Mouse (Mus musculus): ENCODE results near the gene Cdyl.
"Not testable (repeated sequence)": the region's sequence is repeated elsewhere in the genome, so short reads cannot be mapped to it uniquely, and the experiment has no call there.

Gene Cdyl

GRCm38 (mm10) chr13:35800270-35800669 lies 140.6 kb downstream of the Cdyl start:
- DNase-seq (ENCODE audit: low spot score), result no peak

DNA sequence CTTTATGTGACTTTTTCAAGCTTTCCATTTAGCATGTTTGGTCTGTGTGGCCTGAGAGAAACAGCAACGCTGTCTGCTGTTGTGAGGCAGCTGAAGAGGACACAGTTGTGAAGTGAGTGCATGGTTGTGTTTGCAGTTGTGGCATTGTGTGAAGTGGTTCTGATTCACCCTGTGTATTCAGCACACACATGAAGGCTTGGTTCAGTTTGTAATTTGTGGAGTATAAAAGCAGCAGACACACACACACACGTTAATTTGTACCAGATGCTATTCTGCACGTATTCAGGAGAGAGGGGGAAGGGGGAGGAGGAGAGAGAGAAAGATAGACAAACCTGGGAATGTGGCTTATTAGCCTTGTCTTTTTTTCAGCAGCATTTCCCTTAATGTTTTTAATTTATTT lies 146.1 kb downstream of the Cdyl start:
- DNase-seq (ENCODE audit: low spot score), result no peak

DNA sequence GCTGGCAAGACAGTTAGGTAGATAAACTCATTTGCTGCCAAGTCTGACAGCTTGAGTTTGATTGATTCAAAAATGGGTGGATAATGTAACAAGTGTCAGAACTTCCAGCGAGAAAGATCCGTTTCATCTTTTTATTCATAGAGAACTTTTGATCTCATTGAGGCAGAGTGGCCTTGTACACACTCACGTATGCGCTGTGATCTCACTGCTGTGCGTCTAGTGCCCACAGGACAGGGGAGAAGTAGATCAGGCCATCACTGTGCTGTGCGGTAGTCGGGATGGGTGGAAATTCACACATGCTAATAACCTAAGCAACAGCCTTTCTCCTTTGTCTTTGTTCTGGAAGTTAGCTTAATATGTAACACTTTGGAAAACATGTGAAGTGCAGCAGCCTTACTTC lies 146.5 kb downstream of the Cdyl start:
- DNase-seq (ENCODE audit: low spot score), result no peak

DNA sequence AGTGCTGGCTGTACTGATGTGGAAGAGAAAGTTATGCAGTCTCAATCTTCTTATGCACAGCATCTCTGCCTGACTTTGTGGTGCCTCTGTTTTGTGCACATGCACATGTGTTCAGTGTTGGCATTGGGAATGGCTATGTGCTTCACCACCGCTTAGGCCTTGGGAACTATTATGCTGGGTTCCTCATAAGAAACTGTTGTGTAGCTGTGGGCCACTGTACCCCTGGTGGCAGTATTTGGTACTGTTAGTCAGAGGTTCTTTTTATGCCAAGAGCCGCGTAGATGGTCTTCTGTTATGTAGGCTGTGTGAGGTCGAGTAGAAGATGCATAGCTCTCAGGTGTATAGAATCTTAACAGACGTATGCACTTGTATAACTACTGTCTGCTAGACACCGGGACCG lies 147.4 kb downstream of the Cdyl start:
- DNase-seq (ENCODE audit: low spot score), result no peak

GRCm38 (mm10) chr13:35807525-35807924 lies 147.9 kb downstream of the Cdyl start:
- DNase-seq (ENCODE audit: low spot score), result no peak

DNA sequence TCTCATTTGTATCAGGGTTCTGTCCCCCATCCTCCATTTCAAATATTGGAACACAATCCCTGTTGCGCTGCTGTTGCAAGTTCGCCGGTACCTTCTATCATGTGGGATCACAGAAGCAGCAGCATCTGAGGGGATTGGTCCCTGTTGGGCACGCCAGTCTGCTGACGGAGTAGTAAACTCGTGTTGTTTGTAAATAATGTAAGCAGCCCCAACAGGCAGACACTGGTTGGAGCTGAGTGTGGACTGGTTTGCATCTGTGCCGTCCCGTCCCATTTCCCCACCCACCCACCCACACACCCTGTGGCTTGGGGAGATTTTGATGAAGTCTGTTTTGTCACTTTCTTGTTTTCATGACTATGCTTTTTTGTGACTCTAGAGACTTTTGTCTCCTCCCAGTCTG lies 148.3 kb downstream of the Cdyl start:
- no peak for DNase-seq (ENCODE audit: low spot score)

- no peak for DNase-seq (ENCODE audit: low spot score)
Measured at GRCm38 (mm10) chr13:35809252-35810159, 149.9 kb downstream of the Cdyl start.

DNA sequence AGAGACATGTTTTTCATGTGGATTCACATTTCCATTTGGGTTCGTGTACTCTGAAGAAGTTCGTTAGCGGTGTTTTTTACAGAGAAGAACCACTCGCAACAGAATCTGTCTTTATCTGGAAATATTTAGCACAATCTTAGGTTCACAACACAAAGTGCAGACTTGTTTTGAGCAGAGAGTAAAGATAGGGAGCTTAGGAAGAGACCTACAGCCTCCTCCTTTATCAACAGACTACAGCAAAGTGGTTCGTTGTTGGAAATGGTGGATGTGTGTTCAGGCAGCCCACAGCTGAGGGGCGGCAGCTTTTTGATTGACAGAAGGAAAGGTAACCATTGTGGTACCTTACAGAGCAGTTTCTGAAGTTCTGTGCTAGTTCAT lies 150.5 kb downstream of the Cdyl start:
- no peak for DNase-seq (ENCODE audit: low spot score)

DNA sequence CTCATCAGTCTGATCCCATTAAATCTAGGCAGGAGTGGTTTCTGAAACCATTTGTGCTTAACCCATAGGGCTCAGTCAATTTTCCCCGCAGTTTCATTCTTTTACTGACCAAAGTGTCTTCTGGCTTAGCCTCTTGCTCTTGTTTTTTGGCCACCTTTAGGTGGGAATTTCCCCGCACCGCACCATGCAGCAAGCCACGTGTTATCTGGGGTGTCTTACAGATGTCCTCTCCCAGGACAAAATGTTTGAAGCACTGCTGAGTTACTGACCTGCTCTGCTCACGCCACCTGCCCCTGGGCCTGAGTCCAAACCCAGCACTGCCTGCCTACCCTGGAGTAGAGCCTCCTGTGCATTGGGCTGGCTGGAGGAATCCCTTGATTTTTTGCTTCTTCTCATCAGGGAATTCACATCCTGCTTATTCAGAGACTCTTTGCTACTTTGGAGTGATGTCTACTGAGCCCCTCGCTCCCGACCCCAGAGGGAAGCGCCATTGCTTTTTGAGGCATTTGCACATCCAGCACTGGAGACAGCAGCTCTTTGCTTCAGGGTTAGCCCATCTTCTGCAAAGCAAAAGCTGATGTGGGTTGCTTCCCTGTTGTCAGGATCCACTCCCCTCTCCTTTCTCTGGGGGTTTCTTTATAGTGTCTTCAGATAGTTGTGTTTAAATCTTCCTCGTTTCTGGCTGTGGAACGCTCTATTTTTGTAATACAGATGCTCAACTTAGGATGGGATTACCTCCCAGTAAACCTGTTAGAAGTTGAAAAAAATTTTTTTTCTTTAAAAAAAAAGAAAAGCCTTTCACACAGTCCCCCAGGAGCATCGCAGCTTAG lies 151.9 kb downstream of the Cdyl start:
- DNase-seq (ENCODE audit: low spot score), result no peak

DNA sequence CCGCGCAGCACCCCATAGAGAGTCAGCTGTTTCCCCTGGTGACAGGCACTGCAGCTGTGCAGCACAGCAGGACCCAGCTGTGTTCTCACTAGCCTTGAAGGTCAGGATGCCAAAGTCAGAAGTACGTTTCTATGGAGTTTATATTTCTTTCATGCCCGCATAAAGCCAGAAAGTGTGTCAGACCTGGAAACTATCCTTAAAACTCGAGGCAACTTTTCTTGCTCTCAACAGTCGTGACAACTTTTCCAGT lies 152.5 kb downstream of the Cdyl start:
- DNase-seq (ENCODE audit: low spot score), result no peak

- DNase-seq (ENCODE audit: low spot score), result no peak
Measured at GRCm38 (mm10) chr13:35813348-35814127, 153.9 kb downstream of the Cdyl start.

DNA sequence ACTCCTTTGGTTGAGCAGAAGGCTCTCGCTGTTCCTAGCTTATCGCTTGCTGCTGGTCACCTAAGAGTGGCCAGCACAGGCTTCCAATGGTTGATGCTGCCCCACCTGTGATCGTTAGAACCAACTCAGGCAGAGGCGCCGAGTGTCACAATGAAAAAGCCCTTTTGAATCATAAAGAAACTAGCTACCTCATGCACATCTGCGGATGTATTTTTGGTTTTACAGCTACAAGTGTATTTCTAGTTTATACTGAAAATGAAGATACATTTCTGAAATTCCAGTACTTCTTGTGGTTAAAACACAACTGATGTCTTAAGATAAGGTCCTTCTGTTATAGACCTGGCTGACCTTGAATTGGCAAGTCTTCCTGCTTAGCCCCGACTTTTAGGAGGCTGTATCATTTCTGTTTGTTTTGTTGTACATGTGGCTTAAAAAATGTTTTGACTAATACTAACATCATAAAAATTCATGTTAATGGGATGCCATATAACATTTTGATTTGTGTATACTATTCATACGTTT lies 155.6 kb downstream of the Cdyl start:
- no peak for DNase-seq (ENCODE audit: low spot score)

GRCm38 (mm10) chr13:35815782-35816368 lies 156.2 kb downstream of the Cdyl start:
- DNase-seq (ENCODE audit: low spot score), result no peak

GRCm38 (mm10) chr13:35817626-35818025 lies 158.0 kb downstream of the Cdyl start:
- DNase-seq (ENCODE audit: low spot score), result no peak

- DNase-seq (ENCODE audit: low spot score), result no peak
Measured at GRCm38 (mm10) chr13:35818060-35818459, 158.4 kb downstream of the Cdyl start.

GRCm38 (mm10) chr13:35821821-35822454 lies 162.3 kb downstream of the Cdyl start:
- no peak for DNase-seq (ENCODE audit: low spot score)

DNA sequence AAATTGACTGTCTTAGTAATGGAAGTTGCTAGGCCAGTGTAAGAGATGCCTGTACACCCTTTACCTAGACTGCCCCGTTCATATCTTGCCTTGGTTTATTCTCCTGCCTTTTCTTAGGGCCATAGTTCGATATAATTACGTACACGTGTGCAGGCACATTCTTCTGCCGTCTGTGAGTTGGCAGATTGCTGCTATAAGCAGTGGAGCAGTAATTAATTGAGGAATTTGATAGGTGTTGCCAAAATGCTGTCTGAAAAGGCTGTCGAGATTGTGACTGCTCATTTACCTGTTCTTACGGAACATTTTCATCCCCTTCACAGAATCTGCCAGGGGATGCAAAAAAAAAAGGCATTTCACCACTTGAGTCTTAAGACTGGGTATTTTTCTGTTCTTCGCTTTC lies 163.2 kb downstream of the Cdyl start:
- no peak for DNase-seq (ENCODE audit: low spot score)

DNA sequence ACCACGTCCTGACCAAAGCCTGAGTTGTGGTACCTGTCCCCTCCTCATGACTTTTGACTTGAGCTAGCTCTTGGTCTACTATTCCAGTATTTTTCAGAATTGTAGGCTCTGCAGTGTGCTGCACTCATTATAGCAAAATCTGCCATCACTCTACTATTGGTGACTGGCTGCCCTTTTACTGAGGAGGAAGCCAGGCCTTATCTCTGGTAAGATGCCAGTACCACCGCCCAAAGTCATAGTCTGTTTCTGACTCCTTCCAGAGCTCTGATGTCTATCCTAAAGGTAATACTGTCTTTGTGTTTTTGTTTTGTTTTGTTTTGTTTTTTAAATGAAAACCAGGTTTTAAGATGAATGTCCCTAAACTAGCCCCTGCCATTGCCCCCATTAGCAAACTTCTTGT lies 166.0 kb downstream of the Cdyl start:
- DNase-seq (ENCODE audit: low spot score), result no peak

- no peak for DNase-seq (ENCODE audit: low spot score)
Measured at GRCm38 (mm10) chr13:35832676-35833075, 173.0 kb downstream of the Cdyl start.

DNA sequence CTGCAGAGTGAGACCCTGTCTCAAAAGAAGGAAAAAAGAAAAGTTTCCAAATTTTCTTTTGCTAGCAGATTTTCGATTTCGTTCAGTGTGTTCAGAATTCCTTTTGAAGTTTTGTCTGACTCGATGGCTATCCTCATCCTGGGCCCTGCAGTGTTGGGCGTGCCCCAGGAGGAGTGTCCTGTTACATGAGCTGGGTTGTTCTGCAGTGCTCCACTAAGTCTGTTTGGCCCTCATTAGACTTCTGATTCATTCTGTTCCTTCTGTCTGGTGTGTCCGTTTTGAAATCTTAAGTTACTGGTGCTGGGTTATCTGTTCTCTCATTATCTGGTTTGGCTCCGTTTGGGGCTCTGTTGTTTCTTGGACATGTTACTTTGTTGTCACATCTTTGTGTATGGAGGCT lies 174.3 kb downstream of the Cdyl start:
- DNase-seq (ENCODE audit: low spot score), result no peak

DNA sequence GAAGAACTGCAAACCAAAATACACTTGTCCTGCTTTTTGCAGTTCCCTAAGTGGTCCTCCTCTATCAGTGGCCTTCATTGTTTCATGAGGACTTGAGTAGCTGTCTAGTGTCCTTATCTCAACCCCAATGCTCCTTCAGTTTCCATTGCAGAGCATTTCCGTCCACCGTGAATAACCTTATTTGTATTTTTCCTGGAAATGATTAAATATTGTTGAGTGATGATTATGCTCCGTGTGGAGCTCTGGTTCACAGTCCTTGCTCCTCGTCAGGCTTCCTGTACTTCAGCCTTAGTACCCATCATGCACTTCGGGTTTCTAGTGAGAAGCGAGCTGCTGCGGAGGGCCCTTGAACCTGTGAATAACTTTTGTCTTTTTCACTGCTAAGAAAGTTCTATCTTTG lies 176.0 kb downstream of the Cdyl start:
- DNase-seq (ENCODE audit: low spot score), result no peak

DNA sequence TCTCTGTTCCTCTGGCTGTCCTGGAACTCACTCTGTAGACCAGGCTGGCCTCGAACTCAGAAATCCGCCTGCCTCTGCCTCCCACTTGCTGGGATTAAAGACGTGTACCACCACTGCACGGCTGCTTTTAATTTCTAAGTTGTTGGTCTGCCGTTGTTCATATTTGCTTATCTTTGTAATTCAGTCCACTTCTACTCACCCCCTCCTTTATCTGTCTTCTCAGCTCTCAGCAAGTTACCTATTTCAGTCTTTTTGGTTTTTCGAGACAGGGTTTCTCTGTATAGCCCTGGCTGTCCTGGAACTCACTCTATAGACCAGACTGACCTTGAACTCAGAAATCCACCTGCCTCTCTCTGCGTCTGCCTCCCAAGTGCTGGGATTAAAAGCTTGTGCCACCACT lies 176.9 kb downstream of the Cdyl start:
- not testable (repeated sequence) for DNase-seq (ENCODE audit: low spot score)
